Mouse (Mus musculus) CH12.LX (cell line): ENCODE measurements at regions not wholly inside any gene's neighbourhood (a gene's known extent, or its start where the extent isn't known, plus 50 kb on each side); places are given as distances from the start of the nearest gene placed in this dataset.

ENCODE experiments used
- CTCF ChIP-seq, 2 experiments: IDR thresholded peaks in 1 of 2; conservative IDR thresholded peaks in 1 of 2; 2 replicates each; pipeline ENCODE4 v1.5.1; 2011 to 2012; ENCODE audit warnings: low read depth in 2 of 2, low read length in 2 of 2, improper control_type of control experiment in 1 of 2, inconsistent platforms in 1 of 2, mild to moderate bottlenecking in 1 of 2, moderate library complexity in 1 of 2
- IRF4 ChIP-seq: IDR thresholded peaks from 2 replicates; pipeline ENCODE4 v1.6.1; 2014; ENCODE audit warnings: low read depth, mild to moderate bottlenecking, inconsistent platforms, low read length, improper control_type of control experiment
- JUND ChIP-seq: conservative IDR thresholded peaks from 2 replicates; pipeline ENCODE4 v1.6.1; 2011; ENCODE audit warnings: low read depth, low read length, improper control_type of control experiment
- UBTF ChIP-seq: IDR thresholded peaks from 2 replicates; pipeline ENCODE4 v1.6.1; 2012; ENCODE audit warnings: low read depth, mild to moderate bottlenecking, inconsistent platforms, low read length, improper control_type of control experiment, moderate library complexity
- ZMIZ1 ChIP-seq: IDR thresholded peaks from 2 replicates; pipeline ENCODE4 v1.6.1; 2012; ENCODE audit warnings: low read depth, mild to moderate bottlenecking, inconsistent platforms, low read length, improper control_type of control experiment

GRCm38 (mm10) chr9:13963796-13964195, 136.3 kb downstream of the Fam76b start:
- no peak for TF ChIP-seq CTCF (conservative IDR thresholded peaks at IDR 0.05 in 1 of 2, IDR thresholded peaks at IDR 0.05 in 1 of 2; ENCODE audit: low read depth in 2 of 2, low read length in 2 of 2)
- TF ChIP-seq ZMIZ1: no peak
- TF ChIP-seq IRF4: no peak
- TF ChIP-seq JUND: no peak
- TF ChIP-seq UBTF: no peak
